ENCODE assay signal across 10 mouse cellular contexts in the genomic region with DNA sequence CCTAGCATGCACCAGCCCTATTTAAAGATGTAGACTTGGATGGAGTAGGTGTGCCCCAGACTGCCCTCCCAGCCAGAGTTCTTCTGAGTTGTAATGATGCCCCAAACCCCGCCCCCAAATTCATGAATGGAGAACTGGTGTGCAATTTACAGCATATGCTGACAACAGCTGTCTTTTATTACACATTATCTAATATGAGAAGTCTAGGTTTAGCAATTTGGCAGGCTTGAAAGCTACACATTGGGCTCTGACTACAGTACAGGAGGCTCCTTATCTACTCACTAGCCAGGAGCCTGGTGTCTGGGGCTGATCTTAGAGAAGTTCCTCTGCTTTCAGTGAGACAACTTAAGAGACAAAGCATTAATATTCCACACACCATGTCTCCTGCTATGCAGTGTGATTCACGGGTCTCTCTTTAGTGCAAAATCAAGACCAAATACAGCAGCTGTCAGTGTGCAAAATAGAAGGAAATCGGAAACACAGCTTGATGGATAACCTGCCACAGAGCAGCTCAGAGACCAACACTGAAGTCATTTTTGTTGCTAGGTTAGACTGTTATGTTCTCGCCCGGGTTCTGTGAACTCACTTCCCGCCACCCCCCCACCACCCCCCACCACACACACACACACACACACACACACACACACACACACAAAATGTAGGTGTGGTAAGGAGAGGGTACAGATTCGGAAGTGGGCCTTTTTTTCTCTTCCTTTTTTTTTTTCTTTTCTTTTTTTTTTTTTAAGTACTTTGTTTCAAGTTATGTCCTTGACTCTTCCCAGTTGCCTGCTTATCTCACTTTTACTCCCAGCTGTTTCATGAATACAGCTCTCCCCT. TPM values are rescaled to one million over a fixed set of nuclear protein-coding genes. Genes with fewer than 3 reads are reported as not detected.
DNase-seq lines count a peak whose midpoint lies in the region; ATAC-seq and TF ChIP-seq lines count a peak whose summit lies in the region.
"Had no signal": no experiment of that assay in that cellular context is flagged by ENCODE, and none has a peak within 500 bp of the region (broad histone marks: within the 10 kb centered on the region; RNA-seq: fewer than 3 reads in every experiment).

No protein-coding gene starts in this region.

- no peak overlapping the region for H3K27ac ChIP-seq in lung, embryonic 14.5 days (ENCODE audit: low read depth)
- peak overlapping the region; percentile 71 for H3K27ac ChIP-seq in bone marrow, adult 2 months (ENCODE audit: control insufficient read depth, insufficient read depth, low read depth, low read length, poor library complexity)

- H3K9me3 ChIP-seq in lung, embryonic 14.5 days (ENCODE audit: low read depth, low read length) = no peaks in the 10 kb centered on the region

- no peak for DNase-seq in lung, embryonic 14.5 days
- DNase-seq in lung, postnatal 36 days = no peak
- peak; percentile 51 to 59 for DNase-seq in spleen, postnatal 36 days (ENCODE audit: low spot score in 2 of 2)
- no peak for DNase-seq in cerebellum, adult 11 months
- no peak for DNase-seq in frontal cortex, postnatal 10 days (ENCODE audit: low spot score in 2 of 2)
- DNase-seq in kidney, adult 9 months = no peak
- DNase-seq: gastrocnemius, postnatal 14 days; lung, postnatal 14 days had no signal

- no peak overlapping the region for H3K4me3 ChIP-seq in lung, embryonic 14.5 days (ENCODE audit: low read depth, low read length)
- peak overlapping the region; percentile 1 for H3K4me3 ChIP-seq in bone marrow, adult 2 months (replicated peaks; ENCODE audit: control insufficient read depth, low read depth, low read length)

- 67% methylated on average over 7 of the region's 7 CpGs for WGBS in lung, embryonic 14.5 days
- 11% methylated on average over 7 of the region's 7 CpGs for WGBS in bone marrow, adult 2 months

- TF ChIP-seq POLR2A in bone marrow, adult 2 months (IDR thresholded peaks at IDR 0.05; ENCODE audit: borderline replicate concordance, control insufficient read depth, low read depth, low read length) = no peak

- H3K4me2 ChIP-seq in lung, embryonic 14.5 days = no peak overlapping the region

- no peaks in the 10 kb centered on the region for H3K4me1 ChIP-seq in lung, embryonic 14.5 days (ENCODE audit: insufficient read depth)
- peaks cover 3% of the 10 kb centered on the region for H3K4me1 ChIP-seq in bone marrow, adult 2 months (ENCODE audit: control insufficient read depth, insufficient read depth, low read length)

- ATAC-seq in lung, embryonic 14.5 days (ENCODE audit: insufficient read depth) = peak; percentile 60; the same call in 1 of the 2 replicates
- ATAC-seq in inflammation-experienced regulatory T-cells, adult 6 months = peak; percentile 18

- no peaks in the 10 kb centered on the region for H3K36me3 ChIP-seq in lung, embryonic 14.5 days (ENCODE audit: insufficient read depth)

- H3K27me3 ChIP-seq in lung, embryonic 14.5 days (ENCODE audit: insufficient read depth, low read length) = no peaks in the 10 kb centered on the region

- TF ChIP-seq CTCF in lung, embryonic 14.5 days (IDR thresholded peaks at IDR 0.05; ENCODE audit: low read depth) = no peak
- no peak for TF ChIP-seq CTCF in bone marrow, adult 2 months (IDR thresholded peaks at IDR 0.05; ENCODE audit: control insufficient read depth, insufficient read depth, low read length)

- no peak overlapping the region for H3K9ac ChIP-seq in lung, embryonic 14.5 days

RNA-seq across cellular contexts. Expression of a gene that starts 39.8 kb away (rescaled TPM):
- polyA plus RNA-seq in lung, embryonic 14.5 days (2014; fragmentation: Nextera tagmentation; extraction: Ambion mirVana) = 1.1 and 1.3 TPM in 2 replicates
- 6.5 and 17.4 TPM in 2 replicates for polyA plus RNA-seq in bone marrow, adult 2 months (2011; ENCODE audit: insufficient read depth, insufficient read length, low replicate concordance, missing spikeins)
- 100 to 1,000 TPM; 325 to 394 (median 384) TPM for polyA plus RNA-seq in inflammation-experienced regulatory T-cells, adult 6 months (2017; shearing (Covaris generic))

Comparison
In these comparisons a context has a peak if more than half of its experiments do, and no peak if none do; other contexts are left out.
1. DNase-seq: peak in spleen, postnatal 36 days (2 of 2); none in lung, embryonic 14.5 days (single experiment), lung, postnatal 36 days (single experiment), cerebellum, adult 11 months (single experiment), frontal cortex, postnatal 10 days (0 of 2) and kidney, adult 9 months (single experiment).
2. RNA of a gene that starts 39.8 kb away (polyA plus RNA-seq): 325 to 394 TPM in inflammation-experienced regulatory T-cells, adult 6 months; 6.5 to 17.4 TPM in bone marrow, adult 2 months and 1.1 to 1.3 TPM in lung, embryonic 14.5 days; every median in the first group is over 10 times any median in the second.